In the genomic region with DNA sequence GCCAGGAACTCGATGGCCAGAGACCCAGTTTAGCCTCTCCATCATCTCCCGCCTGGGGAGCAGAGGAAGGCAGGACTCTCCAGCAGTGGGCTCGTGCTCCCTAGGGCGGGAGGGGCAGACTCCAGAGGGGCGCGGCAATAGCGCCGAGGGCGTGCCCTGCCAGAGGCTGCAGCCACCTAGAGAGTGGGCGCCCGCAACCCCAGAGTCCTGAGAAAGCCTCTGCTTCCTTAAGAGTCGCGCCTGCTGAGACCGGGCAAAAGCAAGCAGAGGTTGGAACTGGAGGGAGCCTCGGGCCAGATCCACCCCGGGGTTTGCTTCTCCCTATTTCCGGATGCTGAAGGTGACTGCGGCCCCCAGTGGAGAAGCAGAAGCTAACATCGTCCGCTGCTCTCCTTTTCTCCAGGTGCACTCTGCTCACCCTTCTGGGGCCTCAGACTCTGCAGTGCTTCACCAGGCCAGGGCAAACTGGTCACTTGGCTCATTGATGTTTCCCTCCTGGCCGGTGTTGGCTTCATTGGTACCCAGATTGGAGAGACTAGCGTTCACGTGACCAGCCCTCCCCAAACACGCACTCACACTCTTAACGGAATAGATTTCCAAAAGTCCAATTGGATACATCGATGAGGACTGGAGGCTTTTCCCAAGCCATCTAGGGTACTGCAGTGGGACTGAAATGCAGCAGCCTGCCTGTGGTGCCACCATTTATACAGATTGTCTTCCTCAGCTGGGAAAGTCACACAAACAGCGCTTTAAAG, we compare ENCODE assay signal across 8 mouse cellular contexts. TPM values are rescaled to one million over a fixed set of nuclear protein-coding genes. Genes with fewer than 3 reads are reported as not detected.
DNase-seq lines count a peak whose midpoint lies in the region; ATAC-seq lines count a peak whose summit lies in the region.

Minar1 (minus strand) TSS at position 120 of the 755 bp plus-strand sequence.

- no peaks in the 10 kb centered on the region for H3K36me3 ChIP-seq in midbrain, embryonic 14.5 days (ENCODE audit: control insufficient read depth, insufficient read depth, low read length)

- under 1% methylated on average over 27 of the region's 27 CpGs for WGBS in midbrain, embryonic 14.5 days

- no peaks in the 10 kb centered on the region for H3K9me3 ChIP-seq in midbrain, embryonic 14.5 days (ENCODE audit: control insufficient read depth, low read length)

- H3K4me2 ChIP-seq in midbrain, embryonic 14.5 days (ENCODE audit: low read length), result peak within 1 kb of the TSS; percentile 94

- intact Hi-C loops in left cerebral cortex, postnatal 14 days (cut with DNase I), result no loop called here

- H3K27me3 ChIP-seq in midbrain, embryonic 14.5 days (ENCODE audit: control insufficient read depth, insufficient read depth, low read length), result peaks cover 14% of the 10 kb centered on the region

- H3K4me3 ChIP-seq in midbrain, embryonic 14.5 days (replicated peaks; ENCODE audit: low read depth, low read length), result peak within 1 kb of the TSS; percentile 49

- no peak within 1 kb of the TSS for H3K27ac ChIP-seq in midbrain, embryonic 14.5 days (replicated peaks; ENCODE audit: low read depth, low read length)

- peak within 1 kb of the TSS; percentile 67 for H3K9ac ChIP-seq in midbrain, embryonic 14.5 days (replicated peaks; ENCODE audit: low read length)

- DNase-seq in CD4-positive, CD25-positive, alpha-beta regulatory T cell, adult 2 months (ENCODE audit: low read depth, low spot score), result peak; percentile 2
- DNase-seq in thymus, postnatal 4 days, result peak; percentile 28
- DNase-seq in thymus, postnatal 0 days (ENCODE audit: low spot score), result no peak
- peak; percentile 10 to 14 for DNase-seq in frontal cortex, postnatal 36 days (ENCODE audit: low spot score in 2 of 2)
- peak; percentile 30 to 38 for DNase-seq in left cerebral cortex, postnatal 14 days (ENCODE audit: low spot score in 2 of 2)
- peak; percentile 74 for DNase-seq in midbrain, embryonic 14.5 days

- no peak for ATAC-seq in CD4-positive, CD25-positive, alpha-beta regulatory T cell, adult 4 months
- peak; percentile 78 for ATAC-seq in midbrain, embryonic 14.5 days (ENCODE audit: low FRiP score, low TSS enrichment)
- ATAC-seq in erythroblast, adult 5-6 weeks (replicated peaks; ENCODE audit: low FRiP score, poor library complexity, severe bottlenecking), result no peak

- peaks cover 17% of the 10 kb centered on the region for H3K4me1 ChIP-seq in midbrain, embryonic 14.5 days (ENCODE audit: control insufficient read depth, insufficient read depth, low read length)

RNA-seq across cellular contexts. Expression of gene Minar1, which starts in this region (rescaled TPM):
- polyA plus RNA-seq in CD4-positive, CD25-positive, alpha-beta regulatory T cell, adult 4 months (2017; shearing (Covaris generic)), result not detected
- 0.06 TPM in 1 of 2 replicates, not detected in the other for polyA plus RNA-seq in thymus, postnatal 0 days (2015; fragmentation: Nextera tagmentation; extraction: Ambion mirVana)
- 10 to 100 TPM in 1 of 2 experiments, 1 to 10 TPM in 1; 9.9 to 12.3 TPM for total RNA-seq in left cerebral cortex, postnatal 14 days (2021)
- 0.95 and 1.7 TPM in 2 replicates for polyA plus RNA-seq in midbrain, embryonic 14.5 days (2014; fragmentation: Nextera tagmentation; extraction: Ambion mirVana)
- total RNA-seq in erythroblast, adult 5-6 weeks (2015; ENCODE audit: low replicate concordance), result not detected in 2 replicates
- total RNA-seq in erythroblast, adult 5-6 weeks (2017; ENCODE audit: low replicate concordance), result 0.17 TPM in 1 of 2 replicates, not detected in the other

Comparison
In these comparisons a context has a peak if more than half of its experiments do, and no peak if none do; other contexts are left out.
1. RNA of gene Minar1 (total RNA-seq): 9.9 to 12.3 TPM in left cerebral cortex, postnatal 14 days; 0.17 TPM in erythroblast, adult 5-6 weeks; every median in the first group is over 4 times any median in the second.